Mouse (Mus musculus): Measurements from ENCODE around the gene Ndufs2.

Gene Ndufs2

DNA sequence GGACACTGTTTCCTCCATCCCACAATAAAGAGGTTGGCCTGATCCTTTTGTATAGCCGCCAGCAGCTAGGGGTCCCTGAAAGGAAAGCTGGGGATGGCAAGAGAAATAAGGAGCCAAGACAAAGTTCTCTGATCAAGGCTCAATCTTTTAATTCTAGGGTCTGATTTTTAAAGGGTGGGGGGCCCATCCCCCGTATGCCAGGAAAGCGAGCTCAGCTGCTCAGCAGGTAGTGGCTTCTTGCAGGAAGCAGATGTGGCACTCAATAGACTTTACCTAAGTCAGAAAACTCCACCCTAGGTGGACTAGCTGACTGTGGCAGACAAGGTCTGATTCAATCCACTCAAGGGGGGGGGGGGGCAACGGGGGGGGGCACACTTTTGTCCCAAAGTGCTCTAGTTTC, 24.4 kb downstream of the Ndufs2 start:
- DNase-seq, result peak in 1 of 2 experiments; percentile 21

GRCm38 (mm10) chr1:171224857-171225256, 26.3 kb downstream of the Ndufs2 start, which contains the start of gene Apoa2:
Gene Apoa2, plus strand, starts transcription at chr1:171225054.
- no peak for DNase-seq

GRCm38 (mm10) chr1:171223796-171224195, 27.4 kb downstream of the Ndufs2 start:
- peak; percentile 64 to 73 for DNase-seq

DNA sequence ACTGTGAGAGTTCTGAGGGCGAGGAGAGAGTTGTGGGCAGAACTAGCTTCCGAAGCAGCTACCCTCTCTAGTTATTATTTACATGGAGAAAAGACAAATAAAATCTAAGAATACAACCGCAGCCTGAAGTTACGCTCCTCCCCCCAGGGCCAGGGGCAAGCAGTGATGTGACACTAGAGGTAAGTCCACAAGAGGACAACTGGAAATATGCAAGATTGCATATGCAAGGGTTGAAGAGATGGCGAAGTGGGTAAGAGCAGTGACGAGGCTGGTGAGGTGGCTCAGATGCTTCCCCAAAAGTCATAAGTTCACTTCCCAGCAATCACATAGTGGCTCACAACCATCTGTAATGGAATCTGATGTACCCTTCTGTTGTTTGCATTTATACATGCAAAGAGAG, 28.0 kb downstream of the Ndufs2 start:
- DNase-seq, result no peak

DNA sequence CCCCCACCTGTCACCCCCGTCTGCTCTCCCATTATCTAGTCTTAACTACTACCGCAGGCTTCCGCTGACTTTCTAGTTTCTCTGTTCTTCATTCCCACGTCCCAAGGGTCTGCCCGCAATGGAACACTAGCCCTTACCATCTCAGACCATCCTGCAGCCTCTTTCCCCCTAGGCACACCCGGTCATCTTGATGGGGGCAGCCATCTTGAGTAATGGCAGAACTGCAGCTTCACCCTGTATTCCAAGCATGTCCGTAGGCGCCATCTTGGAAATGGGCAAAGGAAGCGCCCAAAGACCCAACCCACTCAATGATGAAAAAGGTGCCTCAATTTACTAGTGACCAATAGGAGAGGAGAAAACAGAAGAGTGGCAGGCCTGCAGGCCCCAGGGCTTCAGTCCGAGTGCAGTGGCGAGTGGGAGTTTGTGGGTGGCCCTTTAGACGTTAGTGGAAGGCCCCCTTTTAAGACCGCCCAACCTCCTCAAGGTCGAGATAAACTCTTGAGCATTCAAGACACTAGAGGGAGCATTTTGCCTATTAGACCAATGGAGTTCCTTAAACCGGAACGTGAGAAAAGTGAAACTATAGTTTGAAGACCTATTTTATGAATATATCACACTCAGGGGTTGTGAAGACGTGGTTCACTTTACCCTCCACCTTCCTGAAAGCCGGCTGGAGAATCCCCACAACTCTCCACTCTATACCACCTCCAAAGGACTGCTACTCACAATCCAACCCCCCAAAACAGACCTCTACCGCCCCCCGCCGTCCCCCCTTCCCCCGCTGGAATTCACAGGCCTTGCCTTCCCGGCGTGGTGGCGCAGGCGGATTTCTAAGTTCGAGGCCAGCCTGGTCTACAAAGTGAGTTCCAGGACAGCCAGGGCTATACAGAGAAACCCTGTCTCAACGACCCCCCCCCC, 28.7 kb downstream of the Ndufs2 start, which contains the start of gene Tomm40l:
Tomm40l (minus strand) TSS at position 277 of the 918 bp plus-strand sequence.
- DNase-seq, result peak; percentile 94 to 99

GRCm38 (mm10) chr1:171221281-171222193, 29.7 kb downstream of the Ndufs2 start:
- peak in 1 of 2 experiments; percentile 51 for DNase-seq

DNA sequence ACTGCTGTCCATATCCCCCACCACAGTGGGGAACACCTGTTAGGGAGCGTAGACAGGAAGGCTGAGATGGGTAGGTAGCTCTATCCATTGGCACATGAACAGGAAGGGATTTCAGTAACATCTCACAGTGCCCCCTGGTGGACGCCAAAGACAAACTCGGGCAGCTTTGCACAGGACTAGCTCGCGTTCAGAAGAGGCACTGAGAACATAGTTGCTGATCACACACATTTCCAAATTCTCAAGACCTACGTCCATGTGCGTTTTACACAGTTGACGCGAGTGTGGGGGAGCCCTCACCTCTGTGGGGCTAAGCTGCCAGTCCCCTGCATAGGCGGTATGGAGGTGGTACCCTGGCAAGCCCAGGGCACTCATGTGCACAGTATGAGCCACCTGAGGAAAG, 30.3 kb downstream of the Ndufs2 start:
- DNase-seq, result peak; percentile 88 to 93

DNA sequence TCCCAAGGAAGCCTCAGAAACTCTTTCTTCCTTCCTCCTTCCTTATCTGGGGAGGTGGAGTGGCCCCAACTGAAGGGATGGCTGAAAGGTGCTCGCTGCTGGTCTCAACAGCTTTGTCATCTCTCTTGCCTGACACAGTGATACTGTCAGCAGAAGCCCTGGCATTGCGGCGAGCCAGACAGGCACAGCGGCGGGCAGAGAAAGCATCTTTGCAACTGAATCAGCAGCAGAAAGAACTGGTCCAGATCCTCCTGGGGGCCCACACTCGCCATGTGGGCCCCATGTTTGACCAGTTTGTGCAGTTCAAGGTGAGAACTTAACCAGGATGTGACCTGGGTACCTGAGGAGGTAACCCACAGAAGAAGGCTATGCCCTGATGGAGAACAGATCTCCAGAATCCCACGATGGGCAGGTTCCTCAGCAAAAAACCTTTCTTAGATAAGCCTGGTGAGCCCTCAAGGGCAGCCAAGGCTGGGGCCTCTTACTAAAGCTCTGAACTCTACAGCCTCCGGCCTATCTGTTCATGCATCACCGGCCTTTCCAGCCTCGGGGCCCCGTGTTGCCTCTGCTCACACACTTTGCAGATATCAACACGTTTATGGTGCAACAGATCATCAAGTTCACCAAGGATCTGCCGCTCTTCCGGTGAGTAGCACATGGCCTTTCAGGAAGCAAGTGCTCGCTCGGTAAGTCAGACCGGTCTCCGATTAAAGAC, 34.8 kb downstream of the Ndufs2 start:
- DNase-seq, result no peak

GRCm38 (mm10) chr1:171213801-171214496, 37.2 kb downstream of the Ndufs2 start, which contains the start of gene Nr1i3:
Gene Nr1i3, plus strand, starts transcription at chr1:171213970.
- DNase-seq, result peak in 1 of 2 experiments; percentile 76

- no peak for DNase-seq
These were observed 38.3 kb downstream of the Ndufs2 start for GRCm38 (mm10) chr1:171212854-171213253.

DNA sequence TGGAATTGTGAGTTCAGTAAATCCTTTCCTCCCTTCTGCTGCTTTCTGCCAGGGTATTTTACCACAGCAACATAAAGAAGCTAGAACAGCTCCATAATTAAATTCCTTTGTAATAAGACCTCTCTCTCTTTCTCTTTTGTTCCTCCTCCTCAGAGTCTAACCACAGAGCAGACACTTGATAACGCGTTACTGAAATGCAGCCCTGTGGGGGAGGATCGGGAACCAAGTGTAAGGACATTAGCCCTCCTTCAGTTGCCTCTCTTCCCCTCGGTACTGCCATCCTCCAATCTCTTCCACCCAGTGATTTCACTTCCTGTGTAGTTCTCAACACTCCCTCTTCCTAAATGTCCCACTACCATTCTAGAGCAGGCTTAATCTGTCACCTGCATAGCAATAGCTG, 41.8 kb downstream of the Ndufs2 start:
- no peak for DNase-seq

- no peak for DNase-seq
These were observed 45.3 kb downstream of the Ndufs2 start for GRCm38 (mm10) chr1:171205704-171206493.

DNA sequence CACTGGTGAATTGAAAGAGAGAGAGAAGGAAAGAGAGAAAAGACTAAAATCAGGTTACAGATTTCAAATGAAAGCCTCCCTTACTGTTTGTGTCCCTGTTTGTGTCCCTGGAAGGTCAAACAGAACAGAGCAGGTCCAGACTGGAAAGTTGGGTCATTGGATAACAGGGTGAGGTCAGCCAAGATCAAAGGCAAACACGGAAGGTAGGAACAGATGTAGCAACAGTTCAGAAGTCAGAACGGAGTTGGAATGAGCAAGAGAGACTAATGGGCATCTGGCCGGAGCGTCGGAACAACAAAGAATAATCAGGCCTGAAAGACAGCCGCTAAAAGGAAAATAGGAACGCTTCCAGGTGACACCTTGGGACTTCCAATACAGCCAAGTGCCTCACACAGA, 46.9 kb downstream of the Ndufs2 start:
- DNase-seq, result peak in 1 of 2 experiments; percentile 40

GRCm38 (mm10) chr1:171203471-171204248, 47.5 kb downstream of the Ndufs2 start:
- no peak for DNase-seq

DNA sequence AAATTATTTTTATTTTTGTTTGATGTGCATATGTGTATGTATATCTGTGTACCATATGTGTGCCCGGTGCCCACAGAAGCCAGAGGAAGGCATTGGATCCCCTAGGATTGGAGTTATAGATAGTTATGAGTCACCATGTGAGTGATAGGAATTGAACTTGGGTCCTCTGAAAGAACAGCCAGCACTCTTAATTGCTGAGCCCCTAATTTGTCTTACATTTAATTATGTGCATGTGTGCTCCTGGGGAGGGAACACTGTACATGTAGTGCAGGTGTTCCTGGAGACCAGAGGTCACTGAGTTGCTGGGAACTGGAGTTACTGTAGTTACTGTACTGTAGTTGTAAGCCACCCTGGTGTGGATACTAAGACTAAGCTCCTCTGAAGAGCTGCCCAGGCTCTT, 50.4 kb downstream of the Ndufs2 start:
- DNase-seq, result no peak

DNA sequence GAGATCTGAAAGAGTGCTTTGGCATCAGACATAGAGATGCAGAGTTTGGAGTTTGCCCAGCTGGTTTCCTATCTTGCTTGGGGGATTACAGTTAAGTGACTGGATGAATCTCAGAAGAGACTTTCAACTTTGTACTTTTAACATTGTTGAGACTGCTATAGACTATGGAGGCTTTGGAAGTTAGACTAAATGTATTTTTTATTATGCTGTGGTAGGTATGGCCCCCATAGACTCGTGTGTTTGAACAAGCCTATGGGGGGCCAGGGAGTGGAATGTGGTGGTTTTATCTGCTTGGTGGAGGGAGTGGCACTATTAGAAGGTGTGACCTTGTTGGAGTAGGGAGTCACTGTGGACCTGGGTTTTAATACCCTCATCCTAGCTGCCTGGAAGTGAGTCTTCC, 51.7 kb downstream of the Ndufs2 start:
- DNase-seq, result no peak

GRCm38 (mm10) chr1:171195887-171196397, 55.2 kb downstream of the Ndufs2 start, which contains the start of gene Pcp4l1:
Gene Pcp4l1, minus strand, starts transcription at chr1:171196268.
- peak; percentile 56 to 76 for DNase-seq

DNA sequence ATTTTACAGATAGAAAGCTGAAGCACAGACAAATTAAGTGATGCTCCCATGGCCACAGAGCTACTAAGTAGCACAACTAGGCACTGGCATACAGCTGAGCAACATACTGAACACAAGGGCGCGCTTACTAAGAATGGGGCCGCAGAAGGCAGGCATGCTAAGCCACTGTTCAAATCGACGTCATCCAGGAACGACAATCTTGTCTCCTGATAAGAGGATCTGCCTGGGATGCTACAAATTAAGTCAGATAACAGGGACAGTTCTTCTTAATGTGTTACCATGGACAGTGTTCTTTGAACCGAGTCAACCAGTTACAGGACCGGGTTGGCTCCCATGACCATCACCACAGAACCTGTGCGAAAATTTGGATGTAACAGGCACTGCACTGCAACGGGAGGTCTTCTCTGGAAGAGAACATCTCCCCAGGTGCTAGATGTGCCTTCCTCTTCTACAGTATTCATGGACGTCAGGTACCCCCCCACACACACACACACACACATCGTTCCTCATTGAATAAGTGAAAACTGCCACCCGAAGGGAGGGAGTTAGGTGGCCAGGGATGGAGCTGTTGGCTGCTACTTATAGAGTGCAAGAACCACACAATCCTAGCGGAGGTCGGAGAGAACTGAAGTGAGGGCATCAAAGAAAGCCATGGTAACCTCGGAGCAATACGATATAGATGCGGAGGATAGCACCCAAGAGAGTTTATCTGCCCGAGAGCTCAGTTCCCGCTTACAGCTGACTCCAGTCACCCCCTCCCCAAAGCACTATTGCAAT, 56.0 kb downstream of the Ndufs2 start:
- DNase-seq, result no peak

Data from kidney, postnatal 25 days (tissue).